ENCODE assay signal across 3 mouse cellular contexts in genomic region chr14:26161156-26161555, GRCm38 (mm10). TPM values are rescaled to one million over a fixed set of nuclear protein-coding genes. Genes with fewer than 3 reads are reported as not detected.
"Had no signal": no experiment of that assay in that cellular context is flagged by ENCODE, and none has a peak within 500 bp of the region (broad histone marks: within the 10 kb centered on the region; RNA-seq: fewer than 3 reads in every experiment).

No protein-coding gene starts in this region.

RNA-seq across cellular contexts. Expression of gene Duxbl2, which starts 43.0 kb away (rescaled TPM):
- polyA plus RNA-seq: neural tube, embryonic 13.5 days; neural tube, embryonic 15.5 days; thymus, postnatal 0 days had no signal
